Mouse (Mus musculus) activated CD4-positive, CD25-positive, alpha-beta regulatory T cell, adult 4 months (primary cell): ENCODE results near the gene Lmx1b. TPM values are rescaled to one million over a fixed set of nuclear protein-coding genes. Genes with fewer than 3 reads are reported as not detected.

Experiments used
- ATAC-seq: one replicate; pipeline ENCODE4 v1.8.0; 2017
- polyA plus RNA-seq, 2 experiments: library from polyadenylated mRNA; unstranded; fragments of 100-300 nt; shearing (Covaris generic); gene quantifications; one replicate each; pipeline ENCODE4 v1.2.1; 2017

The Lmx1b gene
- polyA plus RNA-seq: not detected

DNA sequence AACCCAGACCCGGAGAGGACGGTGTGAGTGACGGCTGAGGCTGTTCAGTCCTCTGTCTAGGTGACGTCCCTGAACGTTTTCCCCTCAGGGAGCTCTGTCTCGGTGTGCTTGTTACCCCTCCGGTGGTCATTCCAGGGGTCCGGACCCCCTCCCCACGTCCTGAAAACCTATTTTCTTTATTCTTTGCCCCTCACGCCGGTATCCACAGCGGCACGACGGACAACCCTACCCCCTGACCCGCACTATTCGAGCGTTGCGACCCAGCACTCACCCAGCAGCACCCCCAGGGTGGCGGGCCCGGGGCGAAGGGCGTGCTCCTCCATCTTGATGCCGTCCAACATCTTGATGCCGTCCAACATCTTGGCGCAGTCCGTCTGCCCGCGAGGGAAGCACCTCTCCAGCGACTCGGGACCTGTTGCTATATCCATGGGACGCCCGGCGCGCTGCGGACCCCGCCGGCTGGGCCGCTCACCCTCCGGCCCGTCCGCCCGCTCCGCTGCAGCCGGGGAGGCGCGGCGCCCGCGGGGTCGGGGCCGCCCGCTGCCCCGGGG is at the start of gene Lmx1b:
TSS of gene Lmx1b (minus strand) at position 341 of the 551 bp plus-strand sequence.
- ATAC-seq: no peak

DNA sequence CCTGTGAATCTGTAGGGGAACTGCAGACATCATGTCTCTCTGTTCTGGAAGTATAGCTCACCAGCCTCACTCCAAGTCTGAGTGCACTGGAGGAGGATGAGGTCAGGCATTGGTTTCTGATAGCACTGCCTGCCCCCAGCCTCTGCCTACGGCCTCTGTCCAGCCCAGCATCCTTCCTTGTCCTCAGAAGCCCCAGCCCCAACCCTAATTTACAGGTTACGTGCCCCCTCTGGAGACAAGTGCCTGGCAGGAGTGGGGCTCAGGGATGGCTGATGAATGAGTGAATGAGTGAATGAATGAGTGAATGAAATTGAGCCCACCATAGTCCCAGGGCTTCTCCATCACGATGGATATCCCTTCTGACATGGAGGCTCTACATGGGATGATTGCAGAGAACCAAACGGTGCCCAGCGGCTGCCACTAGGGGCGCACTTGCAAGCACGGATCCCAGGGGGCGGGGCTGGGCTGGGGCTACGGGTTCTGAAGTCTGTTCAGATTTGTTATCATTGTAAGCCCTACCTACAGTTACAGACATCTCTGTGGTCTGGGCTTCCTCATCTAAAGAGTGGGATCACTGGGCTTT is 49.7 kb upstream of the Lmx1b start:
- no peak for ATAC-seq

DNA sequence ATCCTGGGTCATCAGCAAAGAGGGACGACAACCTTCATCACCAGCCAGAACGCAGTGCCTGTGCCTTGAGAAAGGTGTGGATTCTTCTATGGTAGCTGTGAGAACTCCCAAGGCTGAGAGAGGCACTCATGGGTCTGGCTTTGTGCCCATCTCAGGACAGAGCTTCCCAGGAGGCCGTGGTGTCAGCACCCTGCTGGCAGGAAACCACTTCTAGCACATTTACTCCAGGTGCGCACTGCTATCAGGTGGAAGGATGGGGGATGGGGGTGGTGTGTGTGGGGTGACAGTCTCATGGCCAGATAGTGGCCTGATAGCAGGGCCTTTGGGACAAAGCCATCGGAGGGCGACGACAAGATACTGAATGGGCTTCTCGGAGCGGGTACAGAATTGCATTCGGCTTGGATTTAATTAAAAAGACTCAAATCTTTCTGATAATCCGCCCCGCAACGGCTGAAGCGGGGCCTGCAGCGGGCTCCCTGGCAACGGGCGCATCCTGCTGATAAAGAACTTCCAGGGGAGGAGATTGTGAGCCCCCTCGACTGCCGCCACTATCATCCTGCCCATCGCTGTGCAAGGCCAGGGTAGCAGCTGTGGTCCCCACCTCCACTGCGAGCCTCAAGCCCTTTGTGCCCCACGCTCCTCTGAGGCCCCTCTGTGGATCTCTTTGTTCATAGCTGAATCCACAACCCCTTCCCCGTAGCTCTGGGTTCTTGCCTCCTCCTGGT is 49.0 kb upstream of the Lmx1b start:
- no peak for ATAC-seq

DNA sequence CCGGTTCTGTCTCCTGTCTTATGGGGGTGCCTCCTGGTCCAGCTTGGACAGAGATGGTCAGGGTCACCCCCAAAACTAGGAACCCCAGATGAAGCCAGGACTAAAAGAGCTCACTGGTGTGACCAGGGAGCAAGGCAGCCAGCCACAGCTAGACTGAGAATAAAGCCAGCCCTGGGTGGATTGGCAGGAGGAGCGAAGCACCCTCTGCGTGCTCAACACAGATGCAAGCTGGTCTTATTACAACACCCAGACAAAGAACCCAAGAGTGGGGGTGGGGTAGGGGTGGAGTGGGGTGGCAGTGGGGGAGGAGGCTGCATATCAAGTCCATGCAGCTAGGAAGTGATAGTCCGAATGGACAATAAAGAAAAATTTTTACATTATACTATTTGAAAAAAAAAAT is 43.3 kb upstream of the Lmx1b start:
- ATAC-seq: no peak

DNA sequence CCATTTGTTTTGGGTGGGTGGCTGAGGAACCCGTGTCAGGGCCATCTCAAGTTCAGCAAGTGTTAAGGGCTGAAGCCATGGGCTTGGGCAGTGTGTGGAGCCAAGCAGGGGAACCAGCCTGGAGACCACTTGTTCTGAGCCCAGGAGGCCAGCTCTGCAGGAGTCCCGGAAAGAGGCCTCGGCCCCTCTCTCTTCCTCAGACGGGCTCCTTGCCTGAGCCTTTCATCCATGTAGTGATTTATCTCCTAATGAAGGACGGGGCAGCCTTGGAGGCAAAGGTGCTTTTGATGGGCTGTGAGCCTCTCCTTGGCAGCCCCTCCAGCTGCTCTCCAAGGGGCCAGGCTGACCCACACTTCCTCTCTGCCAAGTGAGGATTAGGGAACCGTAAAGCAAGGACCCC is 42.8 kb upstream of the Lmx1b start:
- no peak for ATAC-seq

DNA sequence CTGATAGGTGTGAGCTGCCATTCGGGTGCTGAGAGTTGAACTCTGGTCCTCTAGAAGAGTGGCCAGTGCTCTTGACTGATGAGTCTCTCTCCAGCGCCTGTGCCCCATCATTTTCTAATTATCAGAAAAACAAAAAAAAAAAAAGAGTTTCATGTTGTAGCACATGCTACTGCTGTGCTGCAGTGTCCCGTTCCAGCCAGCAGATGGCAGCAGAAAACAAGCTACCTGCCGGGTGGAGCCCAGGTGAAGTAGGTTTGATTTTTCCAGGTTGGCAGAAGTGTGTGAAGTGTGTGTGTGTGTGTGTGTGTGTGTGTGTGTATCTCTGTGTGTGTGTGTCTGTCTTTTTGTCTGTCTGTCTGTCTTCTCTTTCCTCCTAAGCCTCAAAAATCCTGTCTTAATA is 41.9 kb upstream of the Lmx1b start:
- no peak for ATAC-seq

DNA sequence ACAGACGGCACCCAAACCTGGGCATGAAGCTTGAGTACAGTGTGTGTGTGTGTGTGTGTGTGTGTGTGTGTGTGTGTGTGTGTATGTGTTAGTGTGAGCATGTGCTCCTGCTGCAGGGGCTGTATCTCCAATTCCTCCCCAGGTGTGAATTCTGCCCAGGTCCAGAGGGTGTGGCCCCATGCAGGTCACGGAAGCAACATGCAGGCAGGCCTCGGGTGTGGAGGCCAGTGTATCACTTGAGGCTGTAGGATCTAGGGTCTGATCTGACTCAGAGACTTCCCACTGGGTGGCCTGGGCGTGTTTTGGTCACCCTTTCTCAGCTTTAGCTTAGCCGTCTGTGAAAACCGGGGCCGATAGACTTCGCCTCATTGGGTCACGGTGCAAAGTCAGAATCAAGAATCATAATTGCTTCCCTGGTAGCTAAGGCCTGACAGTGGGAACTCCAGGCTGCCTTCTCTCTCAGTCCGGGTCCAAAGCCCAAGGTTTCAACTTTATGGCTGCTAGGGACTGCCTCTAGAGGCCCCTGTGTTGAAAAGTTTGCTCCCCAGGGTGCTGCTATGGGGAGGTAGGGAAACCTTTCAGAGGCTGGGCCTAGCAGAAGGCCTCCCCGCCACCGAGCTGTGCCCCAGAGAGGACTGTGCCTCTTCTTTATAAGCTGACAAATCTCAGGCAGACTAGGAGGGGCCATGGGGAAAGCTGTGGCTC is 38.8 kb upstream of the Lmx1b start:
- no peak for ATAC-seq

DNA sequence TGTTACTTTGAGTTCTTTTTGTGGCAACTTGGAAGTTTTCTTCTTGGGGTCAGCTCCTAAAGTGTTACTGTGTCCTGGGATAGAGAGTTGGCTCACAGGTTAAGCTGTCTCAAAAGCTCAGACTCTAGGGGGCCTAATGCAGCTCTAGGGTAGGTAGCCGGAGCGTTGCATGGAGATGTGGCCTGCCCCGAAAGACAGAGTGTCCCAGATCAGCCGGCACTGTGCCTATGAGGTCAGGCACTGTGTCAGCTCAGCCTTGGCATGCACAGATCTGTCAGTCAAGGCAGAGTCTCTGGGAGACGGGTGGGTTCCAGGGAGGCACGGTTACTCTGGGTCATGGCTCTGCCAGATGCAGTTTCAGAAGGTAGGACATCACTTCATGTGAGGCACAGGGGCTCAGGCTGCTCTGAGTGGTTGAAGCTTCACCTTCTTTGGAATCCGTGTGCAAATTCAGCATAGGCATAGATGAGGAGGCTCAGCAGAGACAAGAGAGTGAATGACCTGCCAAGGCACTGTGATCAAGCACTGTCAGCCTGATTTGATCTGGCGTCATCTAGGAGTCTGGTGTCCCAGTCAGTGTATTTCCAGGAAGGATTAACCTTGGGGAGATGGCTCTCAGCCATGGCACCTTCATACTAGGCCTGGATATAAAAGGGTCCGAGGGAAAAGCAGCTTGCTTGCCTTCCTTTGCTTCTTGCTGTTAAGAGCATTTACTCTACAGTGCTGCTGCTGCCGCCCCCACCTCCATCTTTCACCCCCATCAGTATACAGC is 32.6 kb upstream of the Lmx1b start:
- ATAC-seq: no peak

DNA sequence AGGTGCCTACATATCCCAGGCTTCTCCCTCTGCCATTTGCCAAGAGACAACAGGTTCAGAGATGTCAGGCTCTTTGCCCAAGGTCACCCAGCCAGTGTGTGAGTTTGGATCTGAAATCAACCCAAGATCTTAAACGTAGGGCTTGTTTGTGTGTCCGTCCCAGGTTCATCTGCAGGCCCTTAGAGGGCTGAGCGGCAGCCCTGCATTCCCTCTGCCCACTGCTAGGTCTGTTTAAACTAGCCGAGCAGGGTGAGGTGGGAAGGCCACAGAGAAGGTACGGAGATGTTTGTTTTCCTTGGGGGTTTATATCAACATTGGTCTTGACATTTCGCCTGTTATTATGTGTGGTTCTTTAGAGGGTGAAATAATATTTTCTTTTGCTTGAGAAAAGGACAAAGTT is 28.4 kb upstream of the Lmx1b start:
- ATAC-seq: no peak

DNA sequence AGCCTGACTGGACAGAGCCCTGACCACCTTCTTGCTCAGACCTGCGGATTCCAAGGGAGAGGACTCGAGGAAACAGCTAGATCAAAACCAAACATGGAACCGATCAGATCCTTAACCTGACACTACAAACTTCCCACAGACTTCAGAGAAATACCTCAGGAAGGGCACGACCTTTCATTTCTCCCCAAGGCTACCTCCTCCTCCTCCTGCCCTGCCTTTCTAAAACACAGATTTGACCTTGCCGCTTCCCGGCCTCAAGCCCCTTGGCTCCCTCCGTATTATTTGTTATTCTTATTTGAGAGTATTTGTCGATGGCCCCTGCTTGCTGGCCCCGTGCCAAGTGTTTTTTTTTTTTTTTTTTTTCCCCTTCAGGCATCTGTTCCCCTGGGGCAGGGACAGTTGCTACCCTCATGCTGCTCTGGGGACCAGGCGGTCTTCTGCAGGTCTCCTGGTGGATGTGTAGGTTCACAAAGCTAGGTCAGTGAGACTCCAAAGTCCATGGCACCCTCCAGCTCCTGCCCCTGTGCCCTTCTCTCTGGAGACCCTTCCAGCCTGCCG is 26.2 kb upstream of the Lmx1b start:
- ATAC-seq: no peak

DNA sequence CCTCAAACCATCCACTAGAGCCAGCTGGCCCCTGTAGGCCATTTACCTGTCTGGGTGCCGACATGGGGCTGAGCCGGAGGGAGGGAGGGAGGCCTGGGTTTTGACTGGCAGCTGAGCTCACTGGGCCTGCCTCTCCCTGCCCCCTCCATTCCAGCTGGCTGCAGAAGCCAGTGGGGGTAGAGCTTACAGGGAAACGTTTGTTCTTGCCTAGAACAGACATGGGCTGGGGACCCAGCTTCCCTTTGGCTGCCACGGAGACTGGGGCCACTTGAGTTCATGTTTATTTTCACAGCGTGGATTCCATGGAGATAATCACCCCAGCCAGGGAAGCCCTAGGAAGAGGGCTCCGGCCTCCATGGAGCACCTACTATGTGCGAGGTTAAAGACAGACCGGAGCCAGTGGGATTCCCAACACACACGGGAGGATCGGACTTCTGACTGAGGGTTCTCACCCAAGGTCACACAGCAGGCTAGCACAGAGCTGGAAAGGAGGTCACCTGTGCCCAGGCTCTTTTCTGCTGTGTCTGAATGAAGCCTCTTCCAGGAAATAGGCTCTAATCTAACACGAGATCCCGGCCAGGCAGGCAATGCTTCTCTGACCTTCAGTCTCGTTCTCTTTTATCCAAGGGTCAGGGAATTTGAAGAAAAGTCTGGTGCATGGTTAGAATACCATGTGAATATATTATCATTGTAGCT is 25.2 kb upstream of the Lmx1b start:
- no peak for ATAC-seq

DNA sequence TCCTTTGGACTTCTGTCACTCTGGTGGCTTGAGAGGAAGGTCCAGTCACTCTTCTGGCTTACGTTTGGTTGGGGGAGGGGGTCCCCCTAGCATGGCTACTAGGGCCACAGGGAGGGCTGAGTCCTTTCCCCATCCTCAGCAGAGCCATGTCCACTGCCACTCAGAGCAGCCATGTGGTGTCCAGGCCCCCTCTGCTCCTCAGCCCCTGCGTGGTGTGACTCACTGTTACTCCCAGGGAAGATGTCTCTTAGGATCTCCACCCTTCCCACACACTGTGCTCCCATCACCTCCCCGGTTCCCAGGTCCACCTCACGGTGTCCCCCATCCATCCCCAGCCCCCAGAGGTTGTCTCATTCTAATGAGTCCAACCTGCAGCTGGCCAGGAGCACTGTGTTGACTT is 24.4 kb upstream of the Lmx1b start:
- no peak for ATAC-seq

DNA sequence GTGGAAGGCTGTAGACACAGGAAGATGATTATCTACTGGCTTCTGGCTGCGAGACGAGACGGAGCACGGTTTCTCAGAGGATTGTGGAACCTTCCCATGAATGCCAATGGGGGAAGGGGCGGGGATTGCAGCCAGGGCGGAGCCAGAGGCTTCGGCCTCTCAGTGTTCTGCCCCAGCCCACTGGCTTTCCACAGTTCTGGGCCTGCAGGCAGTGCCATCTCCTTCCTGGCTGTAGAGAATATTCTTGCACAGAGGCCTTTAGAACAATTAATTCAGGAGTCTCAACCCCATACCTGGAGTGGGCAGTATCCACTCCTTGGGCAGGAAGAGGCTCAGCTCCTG is 18.9 kb upstream of the Lmx1b start:
- ATAC-seq: no peak

DNA sequence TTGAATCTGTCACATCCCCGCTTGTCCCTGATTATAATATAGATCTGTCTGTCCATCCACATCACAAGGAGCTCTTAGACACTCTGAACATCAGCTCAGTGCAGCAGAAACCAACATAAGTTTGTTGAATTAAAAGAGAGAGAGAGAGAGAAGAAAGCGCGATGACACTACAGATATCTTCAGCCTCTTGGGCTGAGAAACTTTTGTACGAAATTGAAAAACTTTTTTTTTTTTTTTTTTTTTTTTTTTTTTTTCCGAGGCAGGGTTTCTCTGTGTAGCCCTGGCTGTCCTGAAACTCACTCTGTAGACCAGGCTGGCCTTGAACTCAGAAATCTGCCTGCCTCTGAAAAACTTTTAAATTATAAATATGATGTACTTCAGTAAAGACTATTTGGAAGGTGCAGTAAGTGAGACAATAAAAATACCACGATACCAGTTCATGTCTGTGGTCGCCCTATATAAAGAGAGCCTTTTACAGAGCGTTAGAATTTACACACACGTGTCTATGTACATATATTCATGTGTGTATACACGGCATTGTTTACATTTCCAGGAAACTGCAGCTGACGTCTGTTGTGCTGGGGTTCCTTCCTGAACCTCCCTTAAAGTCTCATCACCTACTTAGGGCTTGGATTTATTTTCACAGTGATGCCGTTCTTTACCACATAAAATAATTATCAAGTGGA is 18.4 kb upstream of the Lmx1b start:
- no peak for ATAC-seq

DNA sequence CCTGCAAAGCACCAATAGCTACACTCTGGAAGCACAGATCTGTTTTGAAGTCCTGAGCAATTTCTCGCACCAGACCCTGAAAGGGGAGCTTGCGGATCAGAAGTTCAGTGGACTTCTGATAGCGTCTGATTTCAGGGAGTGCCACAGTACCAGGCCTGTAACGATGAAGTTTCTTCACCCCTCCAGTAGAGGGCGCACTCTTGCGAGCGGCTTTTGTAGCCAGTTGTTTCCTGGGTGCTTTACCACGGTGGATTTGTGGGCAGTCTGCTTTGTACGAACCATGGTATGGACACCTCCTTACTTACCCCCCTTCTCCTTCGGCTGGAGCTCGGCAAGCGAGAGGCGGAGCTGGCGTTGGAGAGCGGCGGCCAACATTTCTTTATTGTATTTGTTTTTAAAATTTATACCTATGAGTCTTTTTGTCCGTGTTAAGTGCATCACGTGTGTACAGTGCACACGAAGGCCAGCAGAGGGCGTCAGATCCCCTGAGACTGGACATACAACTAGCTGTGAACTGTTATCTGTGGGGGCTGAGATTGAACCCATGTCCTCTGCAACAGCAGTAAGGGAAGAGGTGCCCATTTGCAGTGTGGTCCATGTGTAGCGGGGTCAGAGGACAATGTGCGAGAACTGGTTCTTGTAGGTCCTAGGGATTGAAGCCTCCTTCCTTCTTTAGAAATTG is 12.3 kb upstream of the Lmx1b start:
- no peak for ATAC-seq

DNA sequence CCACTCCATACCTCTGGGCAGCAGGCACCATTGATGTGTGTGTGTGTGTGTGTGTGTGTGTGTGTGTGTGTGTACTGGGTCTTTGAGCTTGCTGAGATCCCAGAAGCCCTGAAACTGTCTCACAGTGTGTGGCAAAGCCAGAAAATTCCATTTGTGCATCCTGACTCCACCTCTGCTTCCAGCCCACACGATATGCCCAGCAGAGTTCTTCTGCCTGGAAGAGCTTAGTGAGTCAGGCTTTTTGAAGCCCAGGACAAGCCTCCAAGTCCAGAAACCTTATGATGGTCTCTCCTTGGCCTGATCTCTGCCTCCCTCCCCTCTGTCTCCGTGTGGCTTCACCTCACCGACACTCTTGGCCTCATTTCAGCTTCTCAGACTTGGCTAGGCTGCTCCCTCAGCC is 9.1 kb upstream of the Lmx1b start:
- ATAC-seq: no peak

DNA sequence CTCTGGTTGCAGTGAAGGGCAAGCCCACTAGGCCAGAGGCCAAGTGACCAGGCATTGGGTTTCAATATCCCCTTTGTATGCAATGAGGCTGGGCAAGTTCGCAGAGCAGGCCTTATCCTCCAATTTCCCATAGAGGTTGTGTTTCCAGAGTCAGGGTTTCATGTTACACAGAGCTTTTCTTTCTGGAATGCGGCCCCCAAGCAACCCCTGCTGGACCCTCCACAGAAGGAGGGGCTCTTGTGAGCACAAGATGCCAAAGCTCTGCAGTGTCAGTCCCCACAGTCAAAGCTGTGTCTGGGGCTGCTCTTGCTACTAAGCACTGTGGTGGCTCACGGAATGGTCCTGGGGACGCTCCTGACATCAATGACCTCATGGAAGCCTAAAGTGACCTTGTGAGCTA is 8.6 kb upstream of the Lmx1b start:
- ATAC-seq: no peak

DNA sequence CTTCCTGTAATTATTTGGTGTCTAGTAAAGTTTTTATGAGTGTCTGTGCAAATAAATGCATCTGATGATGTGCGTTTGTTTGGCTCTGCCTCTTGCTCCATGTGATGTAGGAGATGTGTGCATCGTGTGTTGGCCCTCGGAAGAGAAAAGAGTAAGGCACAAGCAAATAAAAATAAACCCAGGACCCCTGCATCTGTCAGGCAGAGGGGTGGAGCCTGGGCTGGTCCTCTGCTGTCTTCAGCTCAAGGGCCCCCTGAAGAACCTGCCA is 5.9 kb upstream of the Lmx1b start:
- no peak for ATAC-seq

DNA sequence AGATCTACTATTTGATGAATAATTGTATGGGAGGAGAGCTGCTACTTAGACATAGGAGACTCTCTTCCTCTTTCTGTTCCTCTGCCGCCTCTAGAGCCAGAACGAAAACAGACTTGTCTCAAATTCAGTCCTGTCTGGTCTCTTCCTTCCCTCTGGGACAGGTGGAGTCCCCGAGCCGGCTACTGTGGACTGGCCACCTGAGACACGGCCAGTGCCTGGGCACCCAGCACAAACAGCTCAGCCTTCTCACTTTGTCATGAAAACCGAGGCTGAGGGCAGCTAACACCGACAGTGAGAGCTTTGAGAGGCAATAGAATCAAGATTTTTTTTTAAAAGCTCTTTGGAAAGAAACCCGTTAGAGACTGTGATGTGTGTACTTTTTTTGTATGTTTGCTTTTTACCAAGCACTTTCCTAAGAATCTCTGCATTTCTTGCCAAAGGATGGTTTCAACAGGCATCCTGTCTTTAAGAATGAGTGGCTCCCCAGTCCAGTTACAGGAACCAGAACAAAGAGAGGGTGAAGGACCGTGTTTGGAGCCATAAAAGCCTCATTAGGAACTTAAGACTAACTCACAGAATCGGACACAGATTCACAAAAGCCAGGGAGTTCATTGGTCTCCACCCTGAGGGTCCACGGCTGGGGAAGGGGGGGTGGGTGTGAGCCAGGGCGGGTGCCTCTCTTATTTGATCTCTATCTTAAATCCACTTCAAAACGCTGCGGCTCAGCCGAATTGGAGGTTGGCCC is 5.4 kb upstream of the Lmx1b start:
- no peak for ATAC-seq
